Mouse (Mus musculus) layer of hippocampus, postnatal 10 days (tissue): ENCODE data around the gene Cd164l2. TPM values are rescaled to one million over a fixed set of nuclear protein-coding genes. Genes with fewer than 3 reads are reported as not detected.

ENCODE experiments used
- DNase-seq, 2 experiments: peaks; one replicate each; pipeline ENCODE4 v3.0.0; 2021; ENCODE audit warnings: low spot score in 2 of 2
- total RNA-seq, 2 experiments: library from RNA; stranded (reverse); gene quantifications; 2 replicates each; pipeline ENCODE4 v1.2.3; 2021

Gene Cd164l2
- total RNA-seq, 2 experiments from 2014 or later: 3.7 to 4.0 TPM

GRCm38 (mm10) chr4:133189396-133189795 is 22.5 kb upstream of the Cd164l2 start:
- DNase-seq: no peak

GRCm38 (mm10) chr4:133194482-133194881 is 17.4 kb upstream of the Cd164l2 start:
- no peak for DNase-seq

- DNase-seq: no peak
Observed at GRCm38 (mm10) chr4:133195014-133195413, 16.9 kb upstream of the Cd164l2 start.

- DNase-seq: no peak
Observed at GRCm38 (mm10) chr4:133196136-133196535, 15.8 kb upstream of the Cd164l2 start.

GRCm38 (mm10) chr4:133196852-133197251 is 15.1 kb upstream of the Cd164l2 start:
- peak; percentile 32 to 51 for DNase-seq

GRCm38 (mm10) chr4:133197355-133197754 is 14.6 kb upstream of the Cd164l2 start:
- DNase-seq: peak in 1 of 2 experiments; percentile 38

- DNase-seq: peak; percentile 43 to 56
Observed at GRCm38 (mm10) chr4:133197801-133198286, 14.1 kb upstream of the Cd164l2 start.

- DNase-seq: no peak
Observed at GRCm38 (mm10) chr4:133198337-133199180, 13.4 kb upstream of the Cd164l2 start.

GRCm38 (mm10) chr4:133199743-133200142 is 12.2 kb upstream of the Cd164l2 start:
- no peak for DNase-seq

GRCm38 (mm10) chr4:133200343-133200742 is 11.6 kb upstream of the Cd164l2 start:
- peak; percentile 67 to 74 for DNase-seq

- peak; percentile 67 to 72 for DNase-seq
Observed at GRCm38 (mm10) chr4:133201006-133201771, 10.7 kb upstream of the Cd164l2 start.

GRCm38 (mm10) chr4:133202254-133202653 is 9.7 kb upstream of the Cd164l2 start:
- no peak for DNase-seq

- DNase-seq: no peak
Observed at GRCm38 (mm10) chr4:133203591-133203990, 8.3 kb upstream of the Cd164l2 start.

- DNase-seq: no peak
Observed at GRCm38 (mm10) chr4:133204379-133204778, 7.6 kb upstream of the Cd164l2 start.

GRCm38 (mm10) chr4:133209366-133209765 is 2.6 kb upstream of the Cd164l2 start:
- peak; percentile 60 to 74 for DNase-seq

GRCm38 (mm10) chr4:133210023-133210787 is 1.7 kb upstream of the Cd164l2 start:
- no peak for DNase-seq

- no peak for DNase-seq
Observed at GRCm38 (mm10) chr4:133210788-133211390, 1.0 kb upstream of the Cd164l2 start.

GRCm38 (mm10) chr4:133212562-133213267 is 784 bp downstream of the Cd164l2 start:
- peak; percentile 76 to 87 for DNase-seq

GRCm38 (mm10) chr4:133213268-133213590 is 1.3 kb downstream of the Cd164l2 start:
- no peak for DNase-seq

- DNase-seq: no peak
Observed at GRCm38 (mm10) chr4:133213661-133214060, 1.7 kb downstream of the Cd164l2 start.
